Mouse (Mus musculus): Measurements from ENCODE around the gene Sytl3.

Sytl3 gene

GRCm38 (mm10) chr17:6745975-6746374, 87.1 kb downstream of the Sytl3 start:
- in situ Hi-C loops (cut with MboI; ENCODE audit: unreplicated experiment in 2 of 2), result loop anchor here in 1 of 2 experiments (25.0 kb wide), 1 partner anchor 1066 kb away; no protein-coding TSS in a partner anchor

DNA sequence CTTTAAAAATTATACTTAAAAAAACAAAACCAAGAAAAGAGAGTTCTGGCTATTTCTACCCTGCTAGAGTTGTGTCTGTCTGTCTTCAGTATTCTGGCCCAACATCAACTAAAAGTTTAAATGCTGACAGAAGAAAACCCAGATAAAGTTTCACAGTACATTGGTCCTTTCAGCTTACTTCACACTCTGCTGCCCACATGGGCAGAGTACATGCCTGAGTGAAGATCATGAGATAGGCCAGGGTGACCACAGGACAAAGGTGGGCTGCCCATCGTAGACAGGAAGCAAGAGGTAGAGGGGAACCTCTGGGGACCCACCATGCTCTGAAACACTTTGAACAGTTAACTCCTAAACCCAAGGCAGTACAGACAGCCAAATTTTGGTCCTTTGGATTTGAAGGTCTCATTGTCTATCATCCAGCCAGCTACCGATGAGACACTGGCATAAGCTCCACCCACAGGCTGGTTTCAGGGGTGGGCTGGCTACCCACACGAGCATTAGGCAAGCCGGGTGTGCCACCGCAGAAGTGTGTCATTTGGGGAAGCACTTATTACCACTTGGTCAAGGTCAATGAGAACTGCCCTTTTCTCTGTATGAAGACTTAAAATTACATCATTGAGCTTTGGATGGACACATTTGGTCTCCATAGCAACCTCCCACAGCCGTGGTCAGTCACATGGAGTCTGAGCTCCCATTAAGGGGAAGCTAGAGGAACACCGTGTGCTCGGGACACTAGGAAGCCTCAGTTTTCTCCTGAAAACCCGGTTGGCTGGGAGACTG, 87.7 kb downstream of the Sytl3 start:
- in situ Hi-C loops (cut with MboI; ENCODE audit: unreplicated experiment in 2 of 2), result loop anchor here in 1 of 2 experiments (25.0 kb wide), 1 partner anchor 1066 kb away; no protein-coding TSS in a partner anchor

- in situ Hi-C loops (cut with MboI; ENCODE audit: unreplicated experiment in 2 of 2), result loop anchor here in 1 of 2 experiments (25.0 kb wide), 1 partner anchor 1065 kb away; no protein-coding TSS in a partner anchor
Measured at GRCm38 (mm10) chr17:6747478-6747877, 88.6 kb downstream of the Sytl3 start.

DNA sequence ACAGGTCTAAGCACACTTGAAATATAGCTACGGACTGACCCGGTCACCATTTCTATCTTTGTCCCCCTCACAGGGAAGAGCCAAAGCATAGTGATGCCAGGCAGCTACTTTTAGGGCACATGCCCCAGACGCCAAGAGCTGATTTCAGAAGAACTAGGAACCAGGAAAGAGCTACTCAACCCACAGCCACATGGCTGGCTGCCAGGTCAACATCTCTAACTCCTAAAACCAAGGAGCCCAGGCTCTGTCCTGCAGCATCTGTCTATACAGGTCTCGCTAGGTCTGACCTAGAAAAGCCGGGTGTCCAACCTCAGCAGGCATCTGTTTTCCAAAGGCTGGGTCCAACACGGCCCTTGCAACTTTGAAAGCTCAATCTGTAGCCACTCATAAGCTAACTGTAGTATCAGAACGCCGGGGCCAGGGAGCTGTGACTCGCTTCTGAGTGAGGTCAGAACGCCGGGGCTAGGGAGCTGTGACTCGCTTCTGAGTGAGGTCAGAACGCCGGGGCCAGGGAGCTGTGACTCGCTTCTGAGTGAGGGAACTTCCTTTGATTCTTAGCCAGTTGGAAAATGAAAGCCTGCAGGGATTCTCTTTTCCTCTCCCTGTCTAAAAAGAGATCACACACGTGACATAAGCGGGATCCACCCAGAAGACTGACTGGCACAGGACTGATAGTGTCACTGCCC, 90.0 kb downstream of the Sytl3 start:
- in situ Hi-C loops (cut with MboI; ENCODE audit: unreplicated experiment in 2 of 2), result loop anchor here in 1 of 2 experiments (25.0 kb wide), 1 partner anchor 1063 kb away; no protein-coding TSS in a partner anchor

- in situ Hi-C loops (cut with MboI; ENCODE audit: unreplicated experiment in 2 of 2), result no loop called here
Measured at GRCm38 (mm10) chr17:6751221-6751859, 92.4 kb downstream of the Sytl3 start.

DNA sequence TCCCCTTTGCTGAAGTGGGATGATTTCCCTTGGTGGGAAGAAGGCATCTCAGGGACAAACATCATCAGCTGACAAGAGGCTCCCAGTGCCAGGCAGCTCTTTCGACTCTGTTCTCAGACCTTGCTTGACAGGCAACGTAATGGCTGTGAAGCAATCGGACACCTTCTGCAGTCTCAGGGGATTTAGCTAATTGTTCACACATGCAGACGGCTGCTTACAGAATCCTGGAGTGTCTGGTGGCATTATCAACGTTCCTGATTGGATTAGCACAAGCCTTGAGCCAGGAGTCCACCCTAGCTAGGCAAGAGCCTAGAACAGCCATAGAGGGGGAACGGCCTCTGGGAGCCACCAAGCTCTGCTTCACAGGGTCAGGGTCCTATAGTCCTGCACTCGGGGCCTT, 93.5 kb downstream of the Sytl3 start:
- in situ Hi-C loops (cut with MboI; ENCODE audit: unreplicated experiment in 2 of 2), result no loop called here

- in situ Hi-C loops (cut with MboI; ENCODE audit: unreplicated experiment in 2 of 2), result no loop called here
Measured at GRCm38 (mm10) chr17:6755176-6755575, 96.3 kb downstream of the Sytl3 start.

GRCm38 (mm10) chr17:6755873-6756272, 97.0 kb downstream of the Sytl3 start:
- in situ Hi-C loops (cut with MboI; ENCODE audit: unreplicated experiment in 2 of 2), result no loop called here

DNA sequence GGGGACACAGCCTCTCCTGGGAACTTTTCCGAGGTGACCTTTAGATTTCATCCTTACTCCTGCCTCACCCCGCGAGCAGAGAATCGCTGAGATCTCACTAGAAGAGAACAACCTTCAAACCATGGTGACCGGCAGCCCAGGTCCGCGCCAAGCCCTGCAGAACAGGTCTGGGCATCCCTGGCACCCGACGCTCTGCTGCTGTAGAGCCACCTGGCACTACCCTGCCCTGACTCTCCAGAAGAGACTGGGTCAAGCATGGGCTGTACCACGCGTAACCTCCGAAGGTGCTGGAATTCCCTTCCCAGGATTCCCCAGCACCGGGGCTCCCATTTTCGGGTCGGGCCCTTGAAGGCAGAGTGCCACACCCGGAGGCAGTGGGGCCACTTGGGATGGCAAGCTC, 99.0 kb downstream of the Sytl3 start:
- in situ Hi-C loops (cut with MboI; ENCODE audit: unreplicated experiment in 2 of 2), result no loop called here

DNA sequence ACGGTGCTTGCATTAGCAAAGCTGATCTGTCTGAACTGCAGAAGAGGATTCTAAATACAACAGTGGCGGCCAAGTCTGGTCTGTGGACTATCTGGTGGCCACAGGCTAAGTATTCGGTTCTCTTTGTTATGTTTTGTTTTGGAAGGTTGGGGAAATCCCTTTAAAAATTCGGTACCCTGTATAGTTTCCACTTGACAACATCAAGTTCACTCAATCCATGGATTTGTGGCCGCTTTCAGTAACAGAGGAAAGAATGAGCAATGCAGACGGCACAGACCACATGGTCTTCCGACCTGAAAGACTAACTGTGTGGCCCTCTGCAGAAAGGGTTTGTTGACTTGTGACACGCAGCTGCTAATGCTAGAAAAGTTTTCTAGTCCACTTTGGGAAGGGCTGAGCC, 100.0 kb downstream of the Sytl3 start:
- in situ Hi-C loops (cut with MboI; ENCODE audit: unreplicated experiment in 2 of 2), result no loop called here

DNA sequence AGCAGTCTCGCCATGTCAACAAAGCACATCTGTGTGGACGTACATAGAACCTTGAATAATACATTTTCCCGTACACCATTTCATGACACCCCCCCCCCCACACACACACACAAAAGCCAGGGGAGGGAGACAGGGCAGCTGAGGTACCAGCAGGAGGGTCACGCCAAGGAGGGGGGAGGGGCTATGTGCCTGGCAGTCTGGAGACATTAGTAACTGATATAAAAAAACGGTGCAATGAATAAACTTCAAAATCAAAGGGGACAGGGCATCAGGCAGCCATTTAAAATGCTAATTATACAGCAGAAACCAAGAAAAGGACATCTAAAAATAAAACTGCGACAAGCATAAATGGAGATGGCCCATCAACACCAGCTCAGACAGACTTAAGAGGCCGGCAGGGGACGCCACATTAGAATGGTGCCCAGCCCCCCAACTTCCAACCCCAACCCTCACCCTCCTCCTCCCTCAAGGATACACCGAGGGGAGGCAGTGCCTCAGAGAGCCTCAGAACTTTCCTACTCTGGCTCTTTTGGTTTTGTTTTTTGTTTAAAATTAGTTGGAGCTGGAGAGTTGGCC, 100.9 kb downstream of the Sytl3 start:
- in situ Hi-C loops (cut with MboI; ENCODE audit: unreplicated experiment in 2 of 2), result no loop called here

- in situ Hi-C loops (cut with MboI; ENCODE audit: unreplicated experiment in 2 of 2), result no loop called here
Measured at GRCm38 (mm10) chr17:6763513-6764226, 104.8 kb downstream of the Sytl3 start.

DNA sequence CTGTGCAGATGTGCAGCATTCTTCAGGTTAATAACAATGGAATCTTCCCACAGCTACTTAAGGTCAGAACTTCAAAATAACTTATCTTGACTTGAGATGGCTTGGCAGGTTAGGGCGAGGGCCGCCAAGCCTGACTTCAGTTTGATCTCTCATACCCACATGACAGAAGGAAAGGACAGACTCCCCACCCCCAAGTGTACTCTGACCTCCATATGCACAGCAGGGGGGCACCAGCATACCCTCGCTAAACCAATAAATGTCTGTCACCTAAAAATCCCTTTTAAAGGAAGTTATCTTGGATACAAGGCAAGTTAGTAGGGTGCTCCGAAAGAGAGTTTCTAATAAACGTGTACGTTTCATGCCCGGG, 105.3 kb downstream of the Sytl3 start:
- in situ Hi-C loops (cut with MboI; ENCODE audit: unreplicated experiment in 2 of 2), result no loop called here

DNA sequence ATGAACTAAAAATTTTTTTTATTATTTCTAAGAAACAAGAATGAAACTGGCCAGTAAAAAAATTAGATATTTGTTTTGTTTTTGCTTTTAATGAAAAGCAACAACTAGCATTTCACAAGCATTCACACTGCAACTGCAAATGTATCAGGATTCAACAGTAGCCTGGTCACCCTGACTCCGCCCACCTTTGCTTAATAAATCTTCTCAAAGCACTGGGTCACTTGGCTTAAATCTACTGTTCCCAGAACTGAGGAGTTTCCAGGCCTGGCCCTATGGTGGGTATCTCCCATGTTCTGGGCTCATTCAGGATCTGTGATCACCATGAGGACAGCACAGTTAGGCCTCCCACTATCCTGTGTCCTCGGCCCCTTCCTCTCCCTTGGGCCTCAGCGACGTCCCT, 105.8 kb downstream of the Sytl3 start:
- in situ Hi-C loops (cut with MboI; ENCODE audit: unreplicated experiment in 2 of 2), result no loop called here

DNA sequence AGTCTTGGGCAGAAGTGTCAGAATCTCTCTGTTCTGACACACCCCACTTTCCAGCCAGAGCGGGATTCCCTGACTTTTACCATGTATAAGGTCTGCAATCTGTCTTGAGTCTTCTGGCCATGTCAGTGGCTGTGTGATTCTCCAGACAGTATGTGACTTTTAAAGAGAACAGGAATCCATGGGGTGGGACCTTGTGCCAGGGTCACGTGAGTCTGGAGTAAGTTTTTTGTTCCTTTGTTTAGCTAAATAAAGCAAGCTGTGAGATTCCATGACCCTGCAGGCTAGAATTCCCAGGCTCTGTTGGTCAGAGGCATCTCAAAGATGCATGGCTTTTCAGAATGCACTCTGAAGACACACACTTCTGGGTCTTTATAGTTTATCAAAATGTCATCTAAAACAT, 107.0 kb downstream of the Sytl3 start:
- in situ Hi-C loops (cut with MboI; ENCODE audit: unreplicated experiment in 2 of 2), result no loop called here

DNA sequence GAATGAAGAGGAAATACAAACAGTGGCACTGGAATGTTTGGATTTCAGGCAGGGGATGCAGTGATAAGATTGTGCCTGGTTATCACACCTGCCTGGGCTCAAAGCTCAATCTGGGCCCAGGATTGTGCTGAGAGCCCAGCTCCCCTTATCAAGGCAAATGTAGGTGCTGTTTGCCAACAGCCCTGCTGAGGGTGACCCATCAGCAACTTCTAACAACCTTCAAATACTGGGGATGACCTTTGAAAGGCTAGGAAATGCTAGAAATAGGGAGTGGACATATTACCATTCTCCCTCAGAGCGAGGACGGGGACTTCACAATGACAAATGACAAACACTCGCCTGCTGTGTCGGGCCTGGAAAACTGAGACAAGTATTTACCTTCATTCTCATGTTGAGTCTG, 107.9 kb downstream of the Sytl3 start:
- in situ Hi-C loops (cut with MboI; ENCODE audit: unreplicated experiment in 2 of 2), result no loop called here

GRCm38 (mm10) chr17:6767771-6768170, 108.9 kb downstream of the Sytl3 start:
- in situ Hi-C loops (cut with MboI; ENCODE audit: unreplicated experiment in 2 of 2), result no loop called here

GRCm38 (mm10) chr17:6768301-6768788, 109.5 kb downstream of the Sytl3 start:
- in situ Hi-C loops (cut with MboI; ENCODE audit: unreplicated experiment in 2 of 2), result no loop called here

DNA sequence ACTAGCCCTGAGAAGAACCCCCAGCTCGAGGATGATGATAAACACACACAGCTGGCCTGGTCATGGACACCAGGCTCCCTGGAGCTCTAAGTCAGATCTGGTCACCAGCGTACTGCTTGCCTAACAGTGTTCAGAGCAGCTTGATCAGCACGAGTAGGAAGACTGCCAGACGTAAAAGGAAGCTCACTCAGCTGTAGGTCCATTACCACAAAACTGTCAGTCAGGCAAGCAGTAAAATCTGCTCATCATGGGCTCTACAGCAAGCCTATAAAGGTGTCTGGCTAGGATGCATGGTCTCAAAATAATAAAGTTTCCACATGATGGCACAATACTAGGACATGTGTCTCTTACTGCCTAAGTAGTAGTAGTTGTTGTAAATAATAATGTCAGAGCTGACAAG, 110.7 kb downstream of the Sytl3 start:
- in situ Hi-C loops (cut with MboI; ENCODE audit: unreplicated experiment in 2 of 2), result loop anchor here in 1 of 2 experiments (5.0 kb wide), 1 partner anchor 123 kb away; no protein-coding TSS in a partner anchor
